Mouse (Mus musculus): ENCODE measurements around the gene Defb11.
A peak's percentile ranks its signal among the peaks of the same experiment; 100 is the strongest.
"Not testable (repeated sequence)": the region's sequence is repeated elsewhere in the genome, so short reads cannot be mapped to it uniquely, and the experiment has no call there.

Defb11 gene

GRCm38 (mm10) chr8:21906290-21906689, at the start of gene Defb11:
Gene Defb11, minus strand, starts transcription at chr8:21906412.
- not testable (repeated sequence) for DNase-seq (ENCODE audit: low spot score)

- DNase-seq (ENCODE audit: low spot score) = peak; percentile 1
Observed at GRCm38 (mm10) chr8:21955321-21955720, 49.1 kb upstream of the Defb11 start.

- no peak for DNase-seq (ENCODE audit: low spot score)
Observed at GRCm38 (mm10) chr8:21947311-21948017, 41.3 kb upstream of the Defb11 start.

GRCm38 (mm10) chr8:21946462-21946861, 40.2 kb upstream of the Defb11 start, which contains the start of gene Defb13:
Gene Defb13, plus strand, starts transcription at chr8:21946762.
- DNase-seq (ENCODE audit: low spot score) = no peak

- not testable (repeated sequence) for DNase-seq (ENCODE audit: low spot score)
Observed at GRCm38 (mm10) chr8:21938052-21938451, 31.8 kb upstream of the Defb11 start, which contains the start of gene Defb35. Gene Defb35, plus strand, starts transcription at chr8:21938352.

GRCm38 (mm10) chr8:21932610-21933009, 26.4 kb upstream of the Defb11 start, which contains the start of gene Defb15:
Gene Defb15, minus strand, starts transcription at chr8:21932710.
- no peak for DNase-seq (ENCODE audit: low spot score)

- not testable (repeated sequence) for DNase-seq (ENCODE audit: low spot score)
Observed at GRCm38 (mm10) chr8:21930754-21931153, 24.5 kb upstream of the Defb11 start.

GRCm38 (mm10) chr8:21915625-21916024, 9.4 kb upstream of the Defb11 start:
- DNase-seq (ENCODE audit: low spot score) = no peak

GRCm38 (mm10) chr8:21912554-21912953, 6.3 kb upstream of the Defb11 start:
- no peak for DNase-seq (ENCODE audit: low spot score)

- DNase-seq (ENCODE audit: low spot score) = no peak
Observed at GRCm38 (mm10) chr8:21911931-21912330, 5.7 kb upstream of the Defb11 start.

- DNase-seq (ENCODE audit: low spot score) = not testable (repeated sequence)
Observed at GRCm38 (mm10) chr8:21885321-21885720, 20.9 kb downstream of the Defb11 start, which contains the start of gene Defb9. Gene Defb9, minus strand, starts transcription at chr8:21885421.

GRCm38 (mm10) chr8:21858586-21858985, 47.6 kb downstream of the Defb11 start, which contains the start of gene Defb10:
Gene Defb10, plus strand, starts transcription at chr8:21858901.
- not testable (repeated sequence) for DNase-seq (ENCODE audit: low spot score)
